ENCODE assay signal across 10 mouse cellular contexts in the genomic region with DNA sequence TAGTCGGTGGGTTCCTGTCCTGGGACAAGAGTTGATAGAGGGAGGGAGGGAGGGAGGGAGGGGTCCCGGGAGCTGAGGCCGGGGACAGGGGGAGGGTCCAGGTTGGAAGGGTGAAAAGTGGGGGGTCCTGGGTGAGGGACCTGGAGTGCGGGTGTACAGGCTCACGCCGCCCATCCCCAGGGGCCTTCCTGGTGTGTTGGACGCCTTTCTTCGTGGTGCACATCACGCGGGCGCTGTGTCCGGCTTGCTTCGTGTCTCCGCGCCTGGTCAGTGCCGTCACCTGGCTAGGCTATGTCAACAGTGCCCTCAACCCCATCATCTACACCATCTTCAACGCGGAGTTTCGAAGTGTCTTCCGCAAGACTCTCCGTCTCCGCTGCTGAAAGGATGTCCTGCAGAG. TPM values are rescaled to one million over a fixed set of nuclear protein-coding genes. Genes with fewer than 3 reads are reported as not detected.
DNase-seq lines count a peak whose midpoint lies in the region; ATAC-seq and TF ChIP-seq lines count a peak whose summit lies in the region.
"Had no signal": no experiment of that assay in that cellular context is flagged by ENCODE, and none has a peak within 500 bp of the region (broad histone marks: within the 10 kb centered on the region; RNA-seq: fewer than 3 reads in every experiment).

No protein-coding gene starts in this region.

- no peak for ATAC-seq in heart, embryonic 16.5 days (replicated peaks; ENCODE audit: extremely low read depth, insufficient read depth, low FRiP score)
- ATAC-seq in hindbrain, postnatal 0 days, result no peak
- ATAC-seq in midbrain, embryonic 14.5 days (ENCODE audit: low FRiP score, low TSS enrichment), result no peak
- no peak for ATAC-seq in megakaryocyte progenitor cell, adult 5-6 weeks (replicated peaks; ENCODE audit: poor library complexity)
- ATAC-seq: CD4-positive, CD25-positive, alpha-beta regulatory T cell, adult 4 months had no signal

- 5% methylated on average over 22 of the region's 22 CpGs for WGBS in heart, embryonic 16.5 days
- WGBS in embryonic facial prominence, embryonic 10.5 days, result 5% methylated on average over 22 of the region's 22 CpGs
- 7% methylated on average over 22 of the region's 22 CpGs for WGBS in hindbrain, postnatal 0 days
- WGBS in midbrain, embryonic 14.5 days, result 4% methylated on average over 22 of the region's 22 CpGs

- peak overlapping the region; percentile 41 for H3K4me3 ChIP-seq in heart, embryonic 16.5 days (ENCODE audit: low read length)
- peak overlapping the region; percentile 70 for H3K4me3 ChIP-seq in embryonic facial prominence, embryonic 10.5 days
- peak overlapping the region; percentile 35 for H3K4me3 ChIP-seq in hindbrain, postnatal 0 days (ENCODE audit: low read length)
- peak overlapping the region; percentile 33; the same call in 1 of the 2 replicates for H3K4me3 ChIP-seq in midbrain, embryonic 14.5 days (replicated peaks; ENCODE audit: low read depth, low read length)

- no peaks in the 10 kb centered on the region for H3K9me3 ChIP-seq in heart, embryonic 16.5 days (replicated peaks; ENCODE audit: control insufficient read depth, low read length)
- H3K9me3 ChIP-seq in embryonic facial prominence, embryonic 10.5 days, result no peaks in the 10 kb centered on the region
- H3K9me3 ChIP-seq in hindbrain, postnatal 0 days (ENCODE audit: low read length), result no peaks in the 10 kb centered on the region
- no peaks in the 10 kb centered on the region for H3K9me3 ChIP-seq in midbrain, embryonic 14.5 days (ENCODE audit: control insufficient read depth, low read length)

- no peak overlapping the region for H3K9ac ChIP-seq in heart, embryonic 16.5 days (ENCODE audit: low read length)
- H3K9ac ChIP-seq in hindbrain, postnatal 0 days (replicated peaks; ENCODE audit: low read length), result no peak overlapping the region
- no peak overlapping the region for H3K9ac ChIP-seq in midbrain, embryonic 14.5 days (replicated peaks; ENCODE audit: low read length)

- H3K27ac ChIP-seq in heart, embryonic 16.5 days (ENCODE audit: low read length), result no peak overlapping the region
- H3K27ac ChIP-seq in embryonic facial prominence, embryonic 10.5 days (replicated peaks), result no peak overlapping the region
- no peak overlapping the region for H3K27ac ChIP-seq in hindbrain, postnatal 0 days
- H3K27ac ChIP-seq in midbrain, embryonic 14.5 days (replicated peaks; ENCODE audit: low read depth, low read length), result no peak overlapping the region

- H3K4me2 ChIP-seq in heart, embryonic 16.5 days (ENCODE audit: low read depth, low read length), result peak overlapping the region; percentile 62
- H3K4me2 ChIP-seq in hindbrain, postnatal 0 days (ENCODE audit: low read depth, low read length), result peak overlapping the region; percentile 65
- H3K4me2 ChIP-seq in midbrain, embryonic 14.5 days (ENCODE audit: low read length), result peak overlapping the region; percentile 61

- intact Hi-C loops in heart, postnatal 25 days (cut with DNase I), result no loop called here

- DNase-seq in heart, postnatal 25 days (ENCODE audit: low spot score), result no peak
- no peak for DNase-seq in embryonic facial prominence, embryonic 10.5 days (ENCODE audit: low spot score)
- DNase-seq in hindbrain, postnatal 0 days (ENCODE audit: low spot score), result no peak
- no peak for DNase-seq in midbrain, embryonic 14.5 days
- no peak for DNase-seq in thymus, postnatal 36 days
- DNase-seq in cerebellum, postnatal 25 days, result no peak
- DNase-seq: gastrocnemius, postnatal 36 days had no signal

- TF ChIP-seq CTCF in hindbrain, postnatal 0 days (IDR thresholded peaks at IDR 0.05; ENCODE audit: low read depth), result no peak

- peaks cover 9% of the 10 kb centered on the region for H3K36me3 ChIP-seq in heart, embryonic 16.5 days (ENCODE audit: control insufficient read depth, insufficient read depth)
- peaks cover 37% of the 10 kb centered on the region for H3K36me3 ChIP-seq in embryonic facial prominence, embryonic 10.5 days (replicated peaks)
- no peaks in the 10 kb centered on the region for H3K36me3 ChIP-seq in hindbrain, postnatal 0 days (ENCODE audit: insufficient read depth, low read length)
- peaks cover 26% of the 10 kb centered on the region for H3K36me3 ChIP-seq in midbrain, embryonic 14.5 days (ENCODE audit: control insufficient read depth, insufficient read depth, low read length)

- H3K27me3 ChIP-seq in heart, embryonic 16.5 days (ENCODE audit: control insufficient read depth, insufficient read depth, low read length), result peaks cover 47% of the 10 kb centered on the region
- peaks cover 72% of the 10 kb centered on the region for H3K27me3 ChIP-seq in embryonic facial prominence, embryonic 10.5 days (replicated peaks; ENCODE audit: low read depth, poor library complexity, severe bottlenecking)
- peaks cover 31% of the 10 kb centered on the region for H3K27me3 ChIP-seq in hindbrain, postnatal 0 days (ENCODE audit: insufficient read depth, low read length)
- H3K27me3 ChIP-seq in midbrain, embryonic 14.5 days (ENCODE audit: control insufficient read depth, insufficient read depth, low read length), result peaks cover 54% of the 10 kb centered on the region

- H3K4me1 ChIP-seq in heart, embryonic 16.5 days (ENCODE audit: control insufficient read depth, insufficient read depth, low read length), result peaks cover 18% of the 10 kb centered on the region
- H3K4me1 ChIP-seq in embryonic facial prominence, embryonic 10.5 days, result peaks cover 36% of the 10 kb centered on the region
- H3K4me1 ChIP-seq in hindbrain, postnatal 0 days (ENCODE audit: insufficient read depth, low read length), result peaks cover 7% of the 10 kb centered on the region
- H3K4me1 ChIP-seq in midbrain, embryonic 14.5 days (ENCODE audit: control insufficient read depth, insufficient read depth, low read length), result peaks cover 21% of the 10 kb centered on the region

RNA-seq across cellular contexts. Expression of gene Drd4, which starts 2.7 kb away (rescaled TPM):
- polyA plus RNA-seq in heart, embryonic 16.5 days (2015; fragmentation: Nextera tagmentation; extraction: Ambion mirVana), result 0.05 and 0.13 TPM in 2 replicates
- total RNA-seq in heart, postnatal 25 days (2021), result not detected
- polyA plus RNA-seq in embryonic facial prominence, embryonic 10.5 days (2016; fragmentation: Nextera tagmentation; extraction: Ambion mirVana), result 0.60 and 0.86 TPM in 2 replicates
- total RNA-seq in hindbrain, postnatal 0 days (2014; rRNA removed), result 0.54 and 0.94 TPM in 2 replicates
- 0.73 and 0.79 TPM in 2 replicates for polyA plus RNA-seq in hindbrain, postnatal 0 days (2015; fragmentation: Nextera tagmentation; extraction: Ambion mirVana)
- polyA plus RNA-seq in midbrain, embryonic 14.5 days (2014; fragmentation: Nextera tagmentation; extraction: Ambion mirVana), result 0.53 and 0.54 TPM in 2 replicates
- total RNA-seq in megakaryocyte progenitor cell, adult 5-6 weeks (2015), result not detected in 2 replicates
- not detected in 2 replicates for total RNA-seq in megakaryocyte progenitor cell, adult 5-6 weeks (2017)
- total RNA-seq: gastrocnemius, postnatal 36 days had no signal
- polyA plus RNA-seq: CD4-positive, CD25-positive, alpha-beta regulatory T cell, adult 4 months had no signal

RNA-seq across cellular contexts. Expression of gene Sct, which starts 15.5 kb away (rescaled TPM):
- 2.1 and 2.8 TPM in 2 replicates for polyA plus RNA-seq in heart, embryonic 16.5 days (2015; fragmentation: Nextera tagmentation; extraction: Ambion mirVana)
- total RNA-seq in heart, postnatal 25 days (2021), result not detected
- 8.8 and 9.6 TPM in 2 replicates for polyA plus RNA-seq in embryonic facial prominence, embryonic 10.5 days (2016; fragmentation: Nextera tagmentation; extraction: Ambion mirVana)
- total RNA-seq in hindbrain, postnatal 0 days (2014; rRNA removed), result 3.7 TPM in 1 of 2 replicates, not detected in the other
- 7.6 and 9.9 TPM in 2 replicates for polyA plus RNA-seq in hindbrain, postnatal 0 days (2015; fragmentation: Nextera tagmentation; extraction: Ambion mirVana)
- 0.49 and 1.3 TPM in 2 replicates for polyA plus RNA-seq in midbrain, embryonic 14.5 days (2014; fragmentation: Nextera tagmentation; extraction: Ambion mirVana)
- not detected in 2 replicates for total RNA-seq in megakaryocyte progenitor cell, adult 5-6 weeks (2015)
- total RNA-seq in megakaryocyte progenitor cell, adult 5-6 weeks (2017), result not detected in 2 replicates
- total RNA-seq: gastrocnemius, postnatal 36 days had no signal
- polyA plus RNA-seq: CD4-positive, CD25-positive, alpha-beta regulatory T cell, adult 4 months had no signal

RNA-seq across cellular contexts. Expression of gene Cdhr5, which starts 17.9 kb away (rescaled TPM):
- polyA plus RNA-seq in heart, embryonic 16.5 days (2015; fragmentation: Nextera tagmentation; extraction: Ambion mirVana), result 1.6 TPM in 1 of 2 replicates, not detected in the other
- total RNA-seq in heart, postnatal 25 days (2021), result not detected
- 0.10 and 0.17 TPM in 2 replicates for polyA plus RNA-seq in embryonic facial prominence, embryonic 10.5 days (2016; fragmentation: Nextera tagmentation; extraction: Ambion mirVana)
- not detected in 2 replicates for total RNA-seq in hindbrain, postnatal 0 days (2014; rRNA removed)
- 0.23 TPM in 1 of 2 replicates, not detected in the other for polyA plus RNA-seq in hindbrain, postnatal 0 days (2015; fragmentation: Nextera tagmentation; extraction: Ambion mirVana)
- not detected in 2 replicates for polyA plus RNA-seq in midbrain, embryonic 14.5 days (2014; fragmentation: Nextera tagmentation; extraction: Ambion mirVana)
- total RNA-seq in megakaryocyte progenitor cell, adult 5-6 weeks (2015), result not detected in 2 replicates
- total RNA-seq in megakaryocyte progenitor cell, adult 5-6 weeks (2017), result not detected in 2 replicates
- polyA plus RNA-seq: CD4-positive, CD25-positive, alpha-beta regulatory T cell, adult 4 months had no signal

RNA-seq across cellular contexts. Expression of gene Irf7, which starts 28.2 kb away (rescaled TPM):
- 4.7 and 9.1 TPM in 2 replicates for polyA plus RNA-seq in heart, embryonic 16.5 days (2015; fragmentation: Nextera tagmentation; extraction: Ambion mirVana)
- total RNA-seq in heart, postnatal 25 days (2021), result 1 to 10 TPM; 3.4 to 3.6 TPM
- 0.34 TPM in 2 replicates for polyA plus RNA-seq in embryonic facial prominence, embryonic 10.5 days (2016; fragmentation: Nextera tagmentation; extraction: Ambion mirVana)
- 3.9 and 7.0 TPM in 2 replicates for total RNA-seq in hindbrain, postnatal 0 days (2014; rRNA removed)
- 3.3 and 5.5 TPM in 2 replicates for polyA plus RNA-seq in hindbrain, postnatal 0 days (2015; fragmentation: Nextera tagmentation; extraction: Ambion mirVana)
- 1.1 and 9.2 TPM in 2 replicates for polyA plus RNA-seq in midbrain, embryonic 14.5 days (2014; fragmentation: Nextera tagmentation; extraction: Ambion mirVana)
- 2.4 and 3.0 TPM in 2 replicates for total RNA-seq in megakaryocyte progenitor cell, adult 5-6 weeks (2015)
- total RNA-seq in megakaryocyte progenitor cell, adult 5-6 weeks (2017), result 2.9 and 4.7 TPM in 2 replicates

RNA-seq across cellular contexts. Expression of gene Deaf1, which starts 33.0 kb away (rescaled TPM):
- polyA plus RNA-seq in heart, embryonic 16.5 days (2015; fragmentation: Nextera tagmentation; extraction: Ambion mirVana), result 37.6 and 37.7 TPM in 2 replicates
- 10 to 100 TPM; 16.4 to 17.1 TPM for total RNA-seq in heart, postnatal 25 days (2021)
- polyA plus RNA-seq in embryonic facial prominence, embryonic 10.5 days (2016; fragmentation: Nextera tagmentation; extraction: Ambion mirVana), result 57.9 and 65.0 TPM in 2 replicates
- total RNA-seq in hindbrain, postnatal 0 days (2014; rRNA removed), result 218 and 220 TPM in 2 replicates
- polyA plus RNA-seq in hindbrain, postnatal 0 days (2015; fragmentation: Nextera tagmentation; extraction: Ambion mirVana), result 200 and 237 TPM in 2 replicates
- polyA plus RNA-seq in midbrain, embryonic 14.5 days (2014; fragmentation: Nextera tagmentation; extraction: Ambion mirVana), result 180 and 207 TPM in 2 replicates
- 33.6 and 33.7 TPM in 2 replicates for total RNA-seq in megakaryocyte progenitor cell, adult 5-6 weeks (2015)
- total RNA-seq in megakaryocyte progenitor cell, adult 5-6 weeks (2017), result 19.8 and 23.0 TPM in 2 replicates
